Mouse (Mus musculus) olfactory bulb, adult 2 months (tissue): ENCODE results near the gene Scd2. TPM values are rescaled to one million over a fixed set of nuclear protein-coding genes. Genes with fewer than 3 reads are reported as not detected.

Experiments
- H3K27ac ChIP-seq: fragments of 200-500 bp; 2 replicates; pipeline ENCODE4 v1.5.1; 2012; ENCODE audit warnings: low read depth, low read length; ENCODE audit not compliant: insufficient read depth
- H3K4me1 ChIP-seq: fragments of 200-500 bp; 2 replicates; pipeline ENCODE4 v1.6.1; 2012; ENCODE audit warnings: low read length; ENCODE audit not compliant: control insufficient read depth, insufficient read depth
- H3K4me3 ChIP-seq: fragments of 200-500 bp; 2 replicates; pipeline ENCODE4 v1.5.1; 2012; ENCODE audit warnings: mild to moderate bottlenecking, low read depth, low read length, moderate library complexity; ENCODE audit not compliant: insufficient read depth
- CTCF ChIP-seq: fragments of 200-500 bp; IDR thresholded peaks from 2 replicates; pipeline ENCODE4 v1.5.1; 2012; ENCODE audit warnings: low read depth, mild to moderate bottlenecking, low read length, moderate library complexity; ENCODE audit not compliant: insufficient read depth
- POLR2A ChIP-seq: fragments of 200-500 bp; IDR thresholded peaks from 2 replicates; pipeline ENCODE4 v1.6.1; 2012; ENCODE audit warnings: mild to moderate bottlenecking, low read depth, low read length, moderate library complexity; ENCODE audit not compliant: insufficient read depth
- WGBS: fragments of 180-500 bp; shearing (Covaris S2); methylation state at CpG from one replicate; pipeline ENCODE4 v1.1.7; 2018; 5-methylcytosine and 5-hydroxymethylcytosine counted together
- polyA plus RNA-seq: library from polyadenylated mRNA; stranded (reverse); fragments of >200 nt; gene quantifications from 2 replicates; pipeline ENCODE4 v1.2.4, GENCODE M21; 2012; ENCODE audit warnings: low replicate concordance; ENCODE audit not compliant: missing spikeins, insufficient read depth, insufficient read length

Gene Scd2
- polyA plus RNA-seq, 1 experiment, result 299 TPM

DNA sequence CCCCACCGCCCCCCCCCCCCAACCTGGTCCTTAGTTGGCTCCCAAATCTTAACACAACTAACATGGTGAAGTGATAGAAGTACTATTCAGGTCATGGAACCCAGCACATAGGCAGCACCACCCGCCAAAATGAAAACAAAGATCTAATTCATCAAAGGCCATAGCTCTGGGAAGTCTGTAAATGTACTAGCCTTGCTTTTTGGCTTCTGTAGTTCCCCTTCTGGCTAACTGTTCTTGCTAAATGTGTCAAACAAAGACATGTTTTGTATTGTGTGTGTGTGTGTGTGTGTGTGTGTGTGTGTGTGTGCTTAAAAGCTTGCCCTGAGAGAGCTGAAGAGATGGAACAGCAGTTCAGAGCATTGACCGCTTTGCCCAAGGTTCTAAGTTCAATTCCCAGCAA lies 19.6 kb downstream of the Scd2 start:
- 56% methylated on average over 3 of the region's 3 CpGs for WGBS
- TF ChIP-seq CTCF, result no peak
- no peak for TF ChIP-seq POLR2A
- peaks cover 23% of the 10 kb centered on the region for H3K4me1 ChIP-seq
- no peak overlapping the region for H3K27ac ChIP-seq
- no peak overlapping the region for H3K4me3 ChIP-seq

DNA sequence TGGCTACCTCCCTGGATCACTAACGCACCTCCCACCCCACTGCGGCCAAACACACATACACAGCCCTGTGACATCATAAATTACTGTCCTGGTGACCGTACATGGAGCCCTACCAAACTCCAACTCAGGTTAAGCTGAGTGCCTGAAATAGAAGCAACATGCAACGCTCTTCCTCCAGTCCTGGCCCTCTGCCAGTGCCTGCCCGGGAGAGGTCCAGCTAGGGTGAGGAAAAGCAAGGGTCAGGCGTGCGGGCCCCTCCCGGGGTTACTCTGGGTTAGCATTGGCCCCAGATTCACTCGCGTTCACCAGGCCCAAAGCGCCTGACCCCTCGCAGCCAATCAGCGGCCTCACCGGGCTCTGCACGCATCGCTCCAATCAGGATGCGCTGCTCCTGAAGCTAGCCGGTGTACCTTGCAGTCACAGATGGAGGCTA lies 20.9 kb downstream of the Scd2 start:
- TF ChIP-seq CTCF (no peak), POLR2A (no peak)
- Histone ChIP-seq H3K4me3 (peak overlapping the region; percentile 39), H3K27ac (peak overlapping the region; percentile 99), H3K4me1 (peaks cover 23% of the 10 kb centered on the region)
- 2% methylated on average over 18 of the region's 18 CpGs for WGBS

DNA sequence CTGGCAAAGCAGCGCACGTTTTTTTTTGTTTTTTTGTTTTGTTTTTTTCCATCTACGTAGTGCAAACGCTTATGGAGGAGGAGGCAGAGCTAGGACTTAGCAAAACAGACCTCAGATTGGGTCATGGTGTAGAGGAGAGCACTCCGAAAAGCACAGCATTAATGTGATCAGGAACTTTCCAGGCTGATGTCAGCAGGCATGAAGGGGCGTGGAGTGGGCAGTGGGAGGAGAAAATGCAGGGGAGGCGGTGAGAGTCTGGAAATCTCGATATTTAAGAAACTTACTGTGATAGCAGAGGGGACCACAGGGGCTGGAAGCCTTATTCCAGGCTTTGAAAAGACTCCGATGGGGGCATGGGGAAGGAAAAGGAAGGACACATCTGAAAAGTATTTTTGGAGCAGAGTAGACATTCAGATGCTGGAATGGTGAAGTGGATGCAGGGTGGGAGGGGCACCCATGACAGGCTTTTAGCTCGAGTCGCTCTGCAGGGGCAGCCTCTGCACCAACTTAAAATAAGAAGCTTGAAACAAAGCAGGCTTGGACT lies 21.5 kb downstream of the Scd2 start:
- TF ChIP-seq CTCF (no peak), POLR2A (no peak)
- H3K27ac ChIP-seq, result peak overlapping the region; percentile 59
- peaks cover 23% of the 10 kb centered on the region for H3K4me1 ChIP-seq
- H3K4me3 ChIP-seq, result peak overlapping the region; percentile 39
- WGBS, result under 1% methylated on average over 11 of the region's 11 CpGs

DNA sequence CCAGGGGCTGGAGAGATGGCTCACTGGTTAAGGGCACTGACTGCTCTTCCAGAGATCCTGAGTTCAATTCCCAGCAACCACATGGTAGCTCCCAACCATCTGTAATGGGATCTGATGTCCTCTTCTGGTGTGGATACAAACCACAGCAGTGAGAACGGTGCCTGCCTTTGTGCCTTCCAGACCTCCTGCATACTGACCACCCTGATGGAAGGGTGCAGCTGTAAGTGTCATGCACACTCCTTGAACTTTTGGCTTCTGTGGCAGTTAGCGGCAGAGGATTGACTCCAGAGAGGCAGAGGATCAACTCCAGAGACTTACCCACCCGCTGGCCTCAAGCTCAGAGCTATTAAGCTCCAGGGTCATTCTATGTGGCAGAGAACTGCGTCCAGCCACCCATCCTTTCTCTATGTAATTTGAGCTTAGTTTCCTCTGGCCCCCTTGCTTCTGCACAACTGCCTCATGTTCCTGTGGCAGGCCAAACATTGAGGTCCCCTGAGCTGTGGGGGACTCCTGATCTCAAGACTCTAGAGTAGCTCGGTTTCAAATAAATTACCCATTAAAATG lies 23.4 kb downstream of the Scd2 start:
- Histone ChIP-seq H3K27ac (peak overlapping the region; percentile 51; the same call in 1 of the 2 replicates), H3K4me1 (peaks cover 18% of the 10 kb centered on the region), H3K4me3 (no peak overlapping the region)
- WGBS, result 81% methylated on average over 5 of the region's 5 CpGs
- TF ChIP-seq CTCF, result no peak
- no peak for TF ChIP-seq POLR2A

DNA sequence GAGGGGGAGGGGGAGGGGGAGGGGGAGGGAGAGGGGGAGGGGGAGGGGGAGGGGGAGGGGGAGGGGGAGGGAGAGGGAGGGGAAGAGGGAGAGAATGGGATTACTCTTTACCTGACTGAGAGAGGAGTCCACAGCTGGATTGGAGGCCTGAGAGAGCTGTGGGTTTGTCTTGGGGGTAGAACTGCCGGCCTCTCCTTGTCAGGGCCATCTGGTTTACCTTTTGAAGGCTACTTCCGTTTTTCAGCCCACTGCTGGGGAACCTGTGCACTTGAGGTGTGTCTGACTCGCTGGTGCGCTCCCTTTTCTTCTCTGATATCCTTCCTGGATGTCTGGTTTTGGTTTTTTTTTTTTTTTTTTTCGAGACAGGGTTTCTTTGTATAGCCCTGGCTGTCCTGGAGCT lies 23.9 kb downstream of the Scd2 start:
- TF ChIP-seq CTCF (no peak), POLR2A (no peak)
- 85% methylated on average over 5 of the region's 5 CpGs for WGBS
- peaks cover 15% of the 10 kb centered on the region for H3K4me1 ChIP-seq

DNA sequence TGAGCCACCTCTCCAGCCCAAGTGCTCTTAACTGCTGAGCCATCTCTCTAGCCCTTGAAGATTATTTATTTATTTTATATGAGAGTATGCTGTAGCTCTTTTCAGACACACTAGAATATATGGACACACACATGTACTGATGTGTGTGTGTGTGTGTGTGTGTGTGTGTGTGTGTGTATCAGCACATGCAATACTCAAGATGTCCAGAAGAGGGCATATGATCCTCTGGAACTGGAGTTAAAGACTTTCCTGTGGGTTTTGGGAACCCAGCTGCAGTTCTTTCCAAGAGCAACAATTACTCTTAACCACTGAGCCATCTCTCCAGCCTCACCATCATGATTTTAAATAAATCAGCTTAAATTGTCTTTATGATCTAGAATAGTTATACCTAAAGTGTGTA lies 25.1 kb downstream of the Scd2 start:
- Histone ChIP-seq H3K4me1 (peaks cover 15% of the 10 kb centered on the region), H3K4me3 (no peak overlapping the region), H3K27ac (no peak overlapping the region)
- TF ChIP-seq CTCF (no peak), POLR2A (no peak)

More for the DNA sequence above, 23.9 kb downstream of the Scd2 start:
- H3K4me3 ChIP-seq, result no peak overlapping the region
- no peak overlapping the region for H3K27ac ChIP-seq

DNA sequence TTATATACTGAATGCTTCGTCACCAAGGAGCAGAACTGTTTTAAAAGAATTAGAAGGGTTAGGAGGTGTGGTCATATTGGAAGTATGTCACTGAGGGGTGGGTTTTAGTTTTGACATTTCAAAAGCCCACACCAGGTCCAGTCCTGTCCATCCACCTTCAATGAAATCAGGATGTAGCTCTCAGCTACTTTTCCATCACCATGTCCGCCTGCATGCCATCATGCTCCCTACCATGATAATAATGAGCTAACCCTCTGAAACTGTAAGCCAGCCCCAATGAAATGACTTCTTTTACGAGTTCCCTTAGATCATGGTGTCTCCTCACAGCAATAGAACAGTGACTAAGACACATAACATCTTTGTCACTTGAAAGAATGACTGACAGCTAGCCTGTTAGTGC lies 26.8 kb downstream of the Scd2 start:
- peaks cover 10% of the 10 kb centered on the region for H3K4me1 ChIP-seq
- H3K27ac ChIP-seq, result no peak overlapping the region
- WGBS, result 91% methylated on average over 3 of the region's 3 CpGs
- TF ChIP-seq POLR2A (no peak), CTCF (no peak)
- no peak overlapping the region for H3K4me3 ChIP-seq

DNA sequence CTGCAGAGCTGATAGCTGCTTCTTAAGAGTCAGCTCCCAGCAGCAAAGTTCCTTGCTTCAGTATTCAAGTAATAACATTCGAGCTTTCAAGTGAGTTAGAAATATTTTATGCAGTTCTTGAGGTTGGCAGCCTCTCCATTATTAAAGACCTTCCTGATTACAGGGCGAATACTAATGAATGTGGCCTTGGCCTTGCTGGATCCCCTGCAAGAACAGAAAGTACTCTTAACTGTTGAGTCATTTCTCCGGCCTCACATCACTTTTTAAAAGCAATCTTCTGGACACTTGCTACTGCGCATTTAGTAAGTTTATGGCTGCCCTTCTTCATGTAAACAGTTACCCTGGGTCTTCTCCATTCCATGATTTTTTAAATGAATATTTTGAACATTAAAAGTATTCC lies 27.7 kb downstream of the Scd2 start:
- 62% methylated on average over 4 of the region's 4 CpGs for WGBS
- H3K4me1 ChIP-seq, result peaks cover 10% of the 10 kb centered on the region
- H3K4me3 ChIP-seq, result no peak overlapping the region
- no peak overlapping the region for H3K27ac ChIP-seq
- TF ChIP-seq POLR2A, result no peak
- TF ChIP-seq CTCF, result no peak

DNA sequence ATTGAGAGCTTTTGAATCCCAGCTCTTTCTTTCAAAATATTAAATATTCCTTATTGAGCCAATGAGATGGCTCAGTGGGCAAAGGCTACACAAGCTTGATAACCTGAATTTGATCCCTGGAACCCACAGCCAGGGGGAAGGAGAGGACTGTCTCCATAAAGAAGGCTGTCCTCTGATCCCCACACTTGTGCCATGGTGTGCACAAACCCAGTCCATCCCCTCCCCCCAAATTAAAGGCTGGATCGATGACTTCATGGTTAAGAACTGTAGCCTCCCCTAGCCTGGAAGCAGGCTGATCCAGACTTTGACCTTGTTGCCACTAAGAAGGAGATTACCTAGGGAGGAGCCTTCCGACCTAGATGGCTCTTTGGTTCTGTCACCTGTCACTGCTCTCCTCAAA lies 28.2 kb downstream of the Scd2 start:
- no peak overlapping the region for H3K27ac ChIP-seq
- peaks cover 9% of the 10 kb centered on the region for H3K4me1 ChIP-seq
- TF ChIP-seq CTCF (no peak), POLR2A (no peak)
- no peak overlapping the region for H3K4me3 ChIP-seq
- 86% methylated on average over 2 of the region's 2 CpGs for WGBS
